Mouse (Mus musculus) forebrain, embryonic 12.5 days (tissue): ENCODE results near the gene Cacna2d3. TPM values are rescaled to one million over a fixed set of nuclear protein-coding genes. Genes with fewer than 3 reads are reported as not detected.

Experiments
- ATAC-seq: fragments of 200-750 bp; cut with Nextera tagmentation; 2 replicates; pipeline ENCODE4 v1.8.0; 2017; ENCODE audit warnings: moderate TSS enrichment; ENCODE audit not compliant: low FRiP score
- H3K27ac ChIP-seq: fragments of 300-500 bp; sonication (generic); 2 replicates; pipeline ENCODE4 v1.5.1; 2016; ENCODE audit warnings: mild to moderate bottlenecking
- H3K27me3 ChIP-seq: fragments of 300-500 bp; sonication (generic); 2 replicates; pipeline ENCODE4 v1.6.1; 2016; ENCODE audit warnings: mild to moderate bottlenecking
- H3K36me3 ChIP-seq: fragments of 300-500 bp; sonication (generic); replicated peaks from 2 replicates; pipeline ENCODE4 v1.6.1; 2016; ENCODE audit warnings: mild to moderate bottlenecking
- H3K4me1 ChIP-seq: fragments of 300-500 bp; sonication (generic); 2 replicates; pipeline ENCODE4 v1.6.1; 2016
- H3K4me2 ChIP-seq: fragments of 300-500 bp; sonication (generic); 2 replicates; pipeline ENCODE4 v1.6.1; 2016; ENCODE audit warnings: mild to moderate bottlenecking, moderate library complexity
- H3K4me3 ChIP-seq: fragments of 300-500 bp; sonication (generic); replicated peaks from 2 replicates; pipeline ENCODE4 v1.5.1; 2016; ENCODE audit warnings: mild to moderate bottlenecking
- H3K9ac ChIP-seq: fragments of 300-500 bp; sonication (generic); 2 replicates; pipeline ENCODE4 v1.6.1; 2016; ENCODE audit warnings: mild to moderate bottlenecking
- H3K9me3 ChIP-seq: fragments of 300-500 bp; sonication (generic); 2 replicates; pipeline ENCODE4 v1.6.1; 2016
- WGBS: fragments of 180-500 bp; shearing (Covaris S2); methylation state at CpG from one replicate; pipeline ENCODE4 v1.1.7; 2016; 5-methylcytosine and 5-hydroxymethylcytosine counted together
- polyA plus RNA-seq: library from polyadenylated mRNA; unstranded; fragments of >200 nt; fragmentation: Nextera tagmentation; extraction: Ambion mirVana; gene quantifications from 2 replicates; pipeline ENCODE4 v1.2.1, GENCODE M21; 2016

The Cacna2d3 gene
- polyA plus RNA-seq, 1 experiment from 2014 or later: 15.3 TPM

- H3K9me3 ChIP-seq: no peaks in the 10 kb centered on the region
- no peaks in the 10 kb centered on the region for H3K36me3 ChIP-seq
- H3K9ac ChIP-seq: no peak overlapping the region
- no peak overlapping the region for H3K4me3 ChIP-seq
- no peak overlapping the region for H3K4me2 ChIP-seq
- no peak overlapping the region for H3K27ac ChIP-seq
- WGBS: 33% methylated on average over 5 of the region's 5 CpGs
- H3K4me1 ChIP-seq: no peaks in the 10 kb centered on the region; the same call in 1 of the 2 replicates
- ATAC-seq: no peak
- H3K27me3 ChIP-seq: no peaks in the 10 kb centered on the region
These were observed 173.0 kb downstream of the Cacna2d3 start for GRCm38 (mm10) chr14:29548646-29549045.

DNA sequence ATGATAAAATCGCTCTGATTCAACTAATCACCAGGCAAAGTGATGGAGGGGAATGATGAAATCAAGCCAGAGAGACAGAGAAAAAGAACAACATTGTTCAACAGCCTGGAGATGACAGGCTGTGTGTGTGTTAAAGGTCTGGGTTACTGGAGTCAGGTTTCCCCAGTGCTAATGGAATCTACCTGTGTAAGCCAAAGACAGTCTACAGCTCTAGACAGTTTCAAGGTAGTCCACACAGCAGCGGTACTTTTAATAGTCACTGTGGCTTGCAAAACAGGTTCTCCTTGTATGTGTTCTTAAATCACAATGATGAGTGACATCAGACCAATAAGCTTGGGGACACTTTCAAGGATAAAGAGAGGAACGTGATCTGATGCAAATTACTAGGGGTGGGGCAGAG, 191.1 kb downstream of the Cacna2d3 start:
- Histone ChIP-seq H3K9me3 (no peaks in the 10 kb centered on the region), H3K27ac (no peak overlapping the region), H3K4me3 (no peak overlapping the region), H3K9ac (no peak overlapping the region), H3K27me3 (no peaks in the 10 kb centered on the region), H3K36me3 (no peaks in the 10 kb centered on the region), H3K4me2 (no peak overlapping the region), H3K4me1 (peaks cover 8% of the 10 kb centered on the region)
- WGBS: 75% methylated on average over 3 of the region's 3 CpGs
- no peak for ATAC-seq

- WGBS: 55% methylated on average over 10 of the region's 10 CpGs
- Histone ChIP-seq H3K36me3 (no peaks in the 10 kb centered on the region), H3K4me3 (no peak overlapping the region), H3K9ac (no peak overlapping the region), H3K4me1 (peaks cover 8% of the 10 kb centered on the region), H3K27ac (no peak overlapping the region), H3K4me2 (no peak overlapping the region), H3K27me3 (no peaks in the 10 kb centered on the region), H3K9me3 (no peaks in the 10 kb centered on the region)
- no peak for ATAC-seq
These were observed 193.0 kb downstream of the Cacna2d3 start for GRCm38 (mm10) chr14:29528696-29529095.

GRCm38 (mm10) chr14:29519751-29520669, 201.7 kb downstream of the Cacna2d3 start:
- ATAC-seq: no peak
- Histone ChIP-seq H3K27me3 (no peaks in the 10 kb centered on the region), H3K4me3 (no peak overlapping the region), H3K9ac (no peak overlapping the region), H3K27ac (peak overlapping the region; percentile 62), H3K4me1 (peaks cover 14% of the 10 kb centered on the region), H3K36me3 (no peaks in the 10 kb centered on the region), H3K4me2 (no peak overlapping the region), H3K9me3 (no peaks in the 10 kb centered on the region)
- 25% methylated on average over 7 of the region's 7 CpGs for WGBS

DNA sequence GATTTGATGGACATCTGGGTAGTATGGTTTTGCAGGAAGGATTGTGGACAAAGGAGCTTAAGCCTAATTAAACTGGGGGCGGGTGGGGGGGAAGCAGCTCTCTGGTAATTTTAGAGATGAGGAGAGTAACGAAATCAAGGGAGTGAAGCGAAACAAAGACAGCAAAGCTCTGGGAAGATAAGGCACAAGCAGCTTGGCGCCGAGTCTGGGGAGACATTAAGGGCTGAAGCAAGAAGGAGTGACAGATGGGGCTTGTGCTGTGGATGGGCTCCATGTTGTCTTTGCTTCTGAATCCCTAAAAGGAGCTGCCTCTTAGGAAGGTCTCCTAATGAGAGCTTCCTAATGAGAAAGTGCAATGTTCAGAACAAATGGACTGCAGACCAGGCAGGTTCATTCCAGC, 219.0 kb downstream of the Cacna2d3 start:
- no peak for ATAC-seq
- Histone ChIP-seq H3K4me3 (no peak overlapping the region), H3K27ac (0 out of 2 replicates have a peak overlapping the region, but pooled peaks have one; percentile 31), H3K36me3 (no peaks in the 10 kb centered on the region), H3K9me3 (no peaks in the 10 kb centered on the region), H3K27me3 (no peaks in the 10 kb centered on the region), H3K4me2 (no peak overlapping the region), H3K9ac (no peak overlapping the region), H3K4me1 (peaks cover 9% of the 10 kb centered on the region)
- 23% methylated on average over 5 of the region's 5 CpGs for WGBS

- peaks cover 9% of the 10 kb centered on the region for H3K4me1 ChIP-seq
- H3K36me3 ChIP-seq: no peaks in the 10 kb centered on the region
- no peak overlapping the region for H3K4me3 ChIP-seq
- WGBS: 86% methylated on average over 8 of the region's 8 CpGs
- ATAC-seq: no peak
- H3K9me3 ChIP-seq: no peaks in the 10 kb centered on the region
- no peak overlapping the region for H3K4me2 ChIP-seq
- H3K27me3 ChIP-seq: no peaks in the 10 kb centered on the region
- H3K9ac ChIP-seq: no peak overlapping the region
- no peak overlapping the region for H3K27ac ChIP-seq
These were observed 222.9 kb downstream of the Cacna2d3 start for GRCm38 (mm10) chr14:29498546-29499290.

GRCm38 (mm10) chr14:29496552-29496951, 225.1 kb downstream of the Cacna2d3 start:
- Histone ChIP-seq H3K27ac (no peak overlapping the region), H3K9ac (no peak overlapping the region), H3K9me3 (no peaks in the 10 kb centered on the region), H3K4me2 (no peak overlapping the region), H3K36me3 (no peaks in the 10 kb centered on the region), H3K4me1 (no peaks in the 10 kb centered on the region), H3K4me3 (no peak overlapping the region), H3K27me3 (no peaks in the 10 kb centered on the region)
- WGBS: 93% methylated on average over 3 of the region's 3 CpGs
- ATAC-seq: no peak

DNA sequence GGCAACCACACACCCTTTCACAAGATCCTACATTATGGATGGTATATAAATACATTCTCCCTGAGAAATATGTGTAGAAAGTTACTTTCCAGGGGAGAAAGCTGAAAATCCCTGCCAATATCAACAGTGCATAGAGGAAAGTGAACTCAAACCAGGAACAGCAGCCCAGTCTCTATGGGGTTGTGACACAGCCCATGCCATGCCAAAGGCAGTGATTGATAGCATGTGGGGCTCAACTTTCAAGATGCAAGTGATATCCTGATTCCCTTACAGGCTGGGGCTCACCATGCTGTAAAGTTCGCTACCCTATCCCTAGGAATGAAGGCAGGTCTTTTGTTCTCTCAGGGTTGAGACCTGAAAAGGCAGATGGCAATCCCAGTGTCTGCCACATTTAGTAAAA, 229.9 kb downstream of the Cacna2d3 start:
- Histone ChIP-seq H3K4me2 (no peak overlapping the region), H3K4me1 (no peaks in the 10 kb centered on the region), H3K36me3 (no peaks in the 10 kb centered on the region), H3K9ac (no peak overlapping the region), H3K27me3 (no peaks in the 10 kb centered on the region), H3K9me3 (no peaks in the 10 kb centered on the region), H3K27ac (no peak overlapping the region), H3K4me3 (no peak overlapping the region)
- no peak for ATAC-seq
- 90% methylated on average over 1 of the region's 1 CpGs for WGBS

DNA sequence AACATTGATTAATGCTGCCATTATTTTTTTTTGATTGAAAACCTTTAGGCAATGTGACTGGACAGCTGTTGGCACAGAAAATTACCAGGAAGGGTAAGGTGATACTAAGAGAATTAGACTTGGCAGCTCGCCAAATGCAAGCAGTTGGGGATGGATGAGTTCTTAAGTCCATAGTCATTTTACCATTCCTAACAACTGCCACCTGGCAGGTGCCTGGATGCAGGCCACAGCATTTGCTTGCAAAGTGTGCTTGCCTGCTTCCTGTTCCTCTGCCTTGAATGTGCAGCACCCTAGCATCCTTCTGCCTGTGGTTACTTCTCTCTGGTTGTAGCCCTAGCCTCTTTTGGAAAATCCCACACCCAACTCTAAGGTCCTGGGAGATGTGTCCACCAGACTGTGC, 236.2 kb downstream of the Cacna2d3 start:
- Histone ChIP-seq H3K27me3 (no peaks in the 10 kb centered on the region), H3K4me1 (no peaks in the 10 kb centered on the region; the same call in 1 of the 2 replicates), H3K27ac (no peak overlapping the region), H3K4me3 (no peak overlapping the region), H3K4me2 (no peak overlapping the region), H3K36me3 (no peaks in the 10 kb centered on the region), H3K9me3 (no peaks in the 10 kb centered on the region), H3K9ac (no peak overlapping the region)
- ATAC-seq: no peak
- 72% methylated on average over 1 of the region's 1 CpGs for WGBS

DNA sequence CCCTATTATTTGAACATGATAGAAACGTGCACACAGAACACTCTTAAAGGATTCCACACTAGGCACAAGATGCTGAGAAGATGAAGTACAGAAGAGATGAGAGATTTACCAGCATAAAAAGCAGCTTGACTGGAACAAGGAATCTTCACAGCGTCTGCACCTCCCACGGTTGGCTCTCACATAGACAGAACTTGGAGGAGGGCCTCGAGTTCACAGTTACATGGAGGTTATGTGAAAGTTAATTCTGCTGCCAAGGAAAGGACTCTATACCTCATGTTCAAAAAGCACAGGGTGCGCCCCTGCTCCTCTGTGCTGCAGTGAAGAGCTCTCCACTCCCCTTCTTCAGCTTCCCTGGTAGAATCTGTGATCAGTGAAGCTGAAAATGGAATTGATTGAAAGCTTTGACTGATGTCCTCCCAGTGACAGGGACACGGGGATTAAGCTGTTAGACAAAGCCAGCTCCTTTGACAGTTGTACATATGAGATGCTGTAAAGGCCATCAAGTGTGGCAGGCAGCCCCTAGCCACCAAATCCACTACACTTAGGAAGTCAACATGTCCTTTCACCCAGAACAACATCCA, 243.2 kb downstream of the Cacna2d3 start:
- Histone ChIP-seq H3K27ac (no peak overlapping the region), H3K4me2 (no peak overlapping the region), H3K27me3 (no peaks in the 10 kb centered on the region), H3K9me3 (no peaks in the 10 kb centered on the region), H3K9ac (no peak overlapping the region), H3K36me3 (no peaks in the 10 kb centered on the region), H3K4me3 (no peak overlapping the region), H3K4me1 (peaks cover 13% of the 10 kb centered on the region)
- no peak for ATAC-seq
- WGBS: 35% methylated on average over 6 of the region's 6 CpGs

- Histone ChIP-seq H3K4me3 (no peak overlapping the region), H3K9ac (no peak overlapping the region), H3K9me3 (no peaks in the 10 kb centered on the region), H3K27me3 (no peaks in the 10 kb centered on the region), H3K27ac (no peak overlapping the region), H3K4me2 (no peak overlapping the region), H3K4me1 (no peaks in the 10 kb centered on the region), H3K36me3 (no peaks in the 10 kb centered on the region)
- ATAC-seq: no peak
- 88% methylated on average over 2 of the region's 2 CpGs for WGBS
These were observed 257.4 kb downstream of the Cacna2d3 start for GRCm38 (mm10) chr14:29464277-29464676.

GRCm38 (mm10) chr14:29449203-29449602, 272.5 kb downstream of the Cacna2d3 start:
- Histone ChIP-seq H3K27me3 (peaks cover 8% of the 10 kb centered on the region; the same call in 1 of the 2 replicates), H3K27ac (no peak overlapping the region), H3K36me3 (no peaks in the 10 kb centered on the region), H3K4me1 (peaks cover 25% of the 10 kb centered on the region), H3K9ac (no peak overlapping the region), H3K4me2 (no peak overlapping the region), H3K9me3 (no peaks in the 10 kb centered on the region), H3K4me3 (no peak overlapping the region)
- WGBS: 19% methylated on average over 3 of the region's 3 CpGs
- no peak for ATAC-seq
